Mouse (Mus musculus) G1E (cell line): ENCODE results near the gene Sema5a. TPM values are rescaled to one million over a fixed set of nuclear protein-coding genes. Genes with fewer than 3 reads are reported as not detected.

Experiments
- ATAC-seq: 2 replicates; pipeline ENCODE4 v1.8.0; 2016; ENCODE audit warnings: mild to moderate bottlenecking; ENCODE audit not compliant: insufficient number of reproducible peaks, poor library complexity, low FRiP score, severe bottlenecking; ENCODE audit errors: extremely low read depth
- DNase-seq: peaks from one replicate; pipeline ENCODE4 v3.0.0; 2012; ENCODE audit warnings: low spot score
- H3K27me3 ChIP-seq: 2 replicates; pipeline ENCODE4 v1.6.1; 2012; ENCODE audit warnings: mild to moderate bottlenecking, low read length, inconsistent platforms; ENCODE audit not compliant: insufficient read depth
- H3K36me3 ChIP-seq: replicated peaks from 2 replicates; pipeline ENCODE3; 2012; ENCODE audit warnings: mild to moderate bottlenecking, inconsistent platforms
- H3K4me1 ChIP-seq: 2 replicates; pipeline ENCODE4 v1.6.1; 2012; ENCODE audit warnings: low read depth, low read length, inconsistent platforms, mixed read lengths; ENCODE audit not compliant: insufficient read depth
- H3K4me3 ChIP-seq: 2 replicates; pipeline ENCODE4 v1.5.1; 2012; ENCODE audit warnings: low read depth, mild to moderate bottlenecking, inconsistent platforms, low read length, moderate library complexity, mixed read lengths
- H3K9me3 ChIP-seq: replicated peaks from 2 replicates; pipeline ENCODE4 v1.6.1; 2012; ENCODE audit warnings: inconsistent platforms
- CTCF ChIP-seq: IDR thresholded peaks from 2 replicates; pipeline ENCODE4 v1.5.1; 2012; ENCODE audit warnings: low read depth, low read length, inconsistent platforms, mixed read lengths
- GATA1 ChIP-seq: IDR thresholded peaks from 2 replicates; pipeline ENCODE4 v1.6.1; 2012; ENCODE audit warnings: borderline replicate concordance, low read length, inconsistent platforms, mixed read lengths
- GATA2 ChIP-seq: IDR thresholded peaks from 2 replicates; pipeline ENCODE4 v1.6.1; 2012; ENCODE audit warnings: low read depth, low read length, inconsistent platforms, borderline replicate concordance
- POLR2AphosphoS5 ChIP-seq: IDR thresholded peaks from 2 replicates; pipeline ENCODE4 v1.6.1; 2012; ENCODE audit warnings: low read depth, low read length, inconsistent platforms; ENCODE audit not compliant: insufficient replicate concordance
- TAL1 ChIP-seq: conservative IDR thresholded peaks from 2 replicates; pipeline ENCODE4 v1.6.1; 2012; ENCODE audit warnings: low read depth, low read length, inconsistent platforms, mixed read lengths
- polyA plus RNA-seq: library from polyadenylated mRNA; stranded (reverse); fragments of >175 nt; gene quantifications from 2 replicates; pipeline ENCODE4 v1.2.3, GENCODE M21; 2012
- total RNA-seq, 2 experiments: library from RNA; stranded (forward) in 1 of 2; stranded (reverse) in 1 of 2; fragments of 200-1000 nt in 1 of 2; fragments of >200 nt in 1 of 2; fragmentation: Nextera tagmentation in 1 of 2; gene quantifications; 2 replicates each; pipeline ENCODE4 v1.2.3; 2014 to 2017

Gene Sema5a
- total and polyA plus RNA-seq, 3 experiments, result 0.33 TPM; not detected in 2

DNA sequence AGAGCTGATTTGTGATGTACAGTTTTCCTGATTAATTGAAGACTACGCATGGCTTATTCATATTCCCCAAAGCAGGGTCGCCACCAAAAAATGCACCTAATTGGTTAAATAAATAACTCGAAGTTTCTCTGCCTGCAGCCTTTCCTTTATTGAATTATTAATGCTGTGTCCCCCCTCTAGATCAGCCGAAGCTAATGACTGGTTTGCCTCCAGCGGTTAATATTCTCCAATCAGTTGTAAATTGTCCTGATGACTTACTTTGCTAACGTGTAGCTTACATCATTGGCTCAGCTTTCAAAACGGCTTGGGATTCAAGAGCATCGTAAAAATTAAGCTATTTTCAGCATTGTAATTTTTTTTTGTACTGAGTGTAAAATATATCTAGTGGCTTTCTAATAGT lies 66.7 kb downstream of the Sema5a start:
- Histone ChIP-seq H3K4me1 (no peaks in the 10 kb centered on the region), H3K9me3 (no peaks in the 10 kb centered on the region), H3K4me3 (no peak overlapping the region), H3K27me3 (no peaks in the 10 kb centered on the region), H3K36me3 (no peaks in the 10 kb centered on the region)
- no peak for ATAC-seq
- DNase-seq, result no peak
- TF ChIP-seq GATA2, result no peak
- no peak for TF ChIP-seq CTCF
- TF ChIP-seq POLR2AphosphoS5, result no peak
- no peak for TF ChIP-seq TAL1
- no peak for TF ChIP-seq GATA1

DNA sequence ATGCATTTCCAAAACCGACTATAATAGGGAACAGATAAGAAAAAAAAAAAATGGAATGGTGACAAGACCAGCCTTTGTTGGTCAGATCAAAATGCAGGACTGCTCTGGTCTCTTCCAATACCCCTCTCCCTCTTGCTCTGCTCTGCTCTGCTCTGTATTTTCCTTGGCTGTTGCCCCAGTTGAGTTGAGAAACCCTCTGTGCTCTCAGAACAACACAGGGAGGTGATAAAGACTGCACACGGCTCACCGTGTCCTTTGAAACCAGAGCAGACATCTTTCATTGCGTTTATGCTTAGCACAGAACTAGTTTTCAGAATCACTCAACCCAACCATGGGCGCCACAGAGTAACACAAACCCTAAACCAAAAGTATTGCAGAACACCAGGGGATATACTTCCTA lies 72.5 kb downstream of the Sema5a start:
- H3K9me3 ChIP-seq, result no peaks in the 10 kb centered on the region
- no peaks in the 10 kb centered on the region for H3K36me3 ChIP-seq
- no peaks in the 10 kb centered on the region for H3K4me1 ChIP-seq
- DNase-seq, result no peak
- ATAC-seq, result no peak
- H3K27me3 ChIP-seq, result no peaks in the 10 kb centered on the region
- no peak overlapping the region for H3K4me3 ChIP-seq
- TF ChIP-seq GATA1 (no peak), TAL1 (no peak), GATA2 (no peak), CTCF (no peak), POLR2AphosphoS5 (no peak)

DNA sequence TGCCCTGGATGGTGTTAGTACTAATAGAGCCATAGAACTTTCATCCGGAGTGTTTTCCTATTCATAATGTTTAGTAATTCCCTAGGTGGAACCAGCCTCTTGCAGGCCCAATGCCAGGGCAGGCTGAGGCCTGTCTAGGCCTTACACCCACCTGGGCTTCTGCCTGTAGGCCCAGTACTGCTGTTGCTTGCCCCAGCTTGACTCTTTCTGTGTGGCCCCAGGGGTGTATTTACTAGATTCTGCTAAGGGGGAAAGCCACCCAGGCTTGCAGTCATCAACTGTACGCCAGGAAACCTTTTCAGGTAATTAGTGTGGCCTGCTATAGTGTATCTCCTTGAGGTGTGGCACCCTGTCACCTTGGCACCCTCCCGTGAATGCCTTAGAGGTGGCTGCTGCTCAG lies 76.1 kb downstream of the Sema5a start:
- Histone ChIP-seq H3K36me3 (no peaks in the 10 kb centered on the region), H3K4me1 (no peaks in the 10 kb centered on the region), H3K9me3 (no peaks in the 10 kb centered on the region), H3K27me3 (no peaks in the 10 kb centered on the region), H3K4me3 (no peak overlapping the region)
- ATAC-seq (no peak), DNase-seq (no peak)
- no peak for TF ChIP-seq GATA2
- no peak for TF ChIP-seq TAL1
- no peak for TF ChIP-seq POLR2AphosphoS5
- no peak for TF ChIP-seq CTCF
- TF ChIP-seq GATA1, result no peak

DNA sequence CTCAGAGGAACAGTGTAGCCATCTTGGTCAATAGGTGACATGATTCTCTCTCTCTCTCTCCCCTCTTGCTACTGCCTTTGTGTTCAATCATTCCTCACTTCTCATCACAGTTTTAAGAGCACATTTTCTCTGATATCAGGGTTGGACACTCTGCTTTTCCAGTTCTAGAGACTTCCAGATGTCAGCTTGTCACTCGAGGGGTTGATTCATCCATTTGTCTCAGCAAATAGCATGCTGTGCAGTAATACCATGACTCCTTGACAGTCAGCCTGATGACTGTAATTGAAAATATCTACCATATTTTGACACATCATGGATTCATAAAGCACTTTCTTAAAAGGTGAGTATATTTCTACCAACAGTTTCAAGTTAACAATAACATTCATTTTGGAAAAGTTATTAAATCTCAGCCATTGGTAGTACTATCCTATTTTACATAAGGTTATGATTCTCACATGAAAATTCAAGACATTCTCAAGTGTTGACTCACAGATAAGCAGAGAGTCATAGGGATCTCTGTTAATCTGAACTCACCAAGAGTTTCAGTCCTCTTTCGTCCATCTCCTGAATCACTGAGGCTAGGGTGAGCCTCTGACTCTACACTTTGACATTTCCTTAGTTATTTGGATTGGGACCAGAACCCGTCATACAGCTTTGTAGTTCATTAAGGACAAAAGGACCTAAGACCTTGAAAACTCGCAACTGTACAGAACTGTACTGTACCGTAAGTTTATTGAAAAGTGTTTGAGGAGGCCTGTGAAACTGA lies 78.0 kb downstream of the Sema5a start:
- Histone ChIP-seq H3K9me3 (no peaks in the 10 kb centered on the region), H3K36me3 (no peaks in the 10 kb centered on the region), H3K4me1 (no peaks in the 10 kb centered on the region), H3K27me3 (no peaks in the 10 kb centered on the region), H3K4me3 (no peak overlapping the region)
- TF ChIP-seq GATA1, result no peak
- no peak for TF ChIP-seq POLR2AphosphoS5
- TF ChIP-seq CTCF, result no peak
- no peak for TF ChIP-seq TAL1
- TF ChIP-seq GATA2, result no peak
- ATAC-seq (no peak), DNase-seq (no peak)

DNA sequence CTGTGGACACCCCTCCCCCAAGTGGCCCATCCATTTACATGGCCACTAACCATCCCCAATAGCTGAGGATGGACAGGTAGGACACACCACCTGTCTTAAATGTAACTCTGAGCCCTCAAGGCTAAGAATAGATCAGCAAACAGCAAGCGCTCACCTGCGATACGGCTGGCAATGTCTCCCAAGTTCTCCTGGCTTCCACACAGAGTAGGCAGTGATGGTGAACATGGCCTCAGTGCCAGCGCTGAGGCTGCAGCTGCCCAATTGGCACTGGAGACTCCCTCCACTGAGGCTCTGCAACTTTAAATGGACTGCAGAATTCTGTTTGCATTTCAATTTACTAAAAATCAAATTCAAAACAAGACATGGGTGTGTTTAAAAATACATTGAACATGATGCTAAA lies 78.6 kb downstream of the Sema5a start:
- ATAC-seq, result no peak
- Histone ChIP-seq H3K27me3 (no peaks in the 10 kb centered on the region), H3K9me3 (no peaks in the 10 kb centered on the region), H3K4me1 (no peaks in the 10 kb centered on the region), H3K36me3 (no peaks in the 10 kb centered on the region), H3K4me3 (no peak overlapping the region)
- TF ChIP-seq TAL1 (no peak), GATA2 (no peak), POLR2AphosphoS5 (no peak), CTCF (no peak), GATA1 (no peak)
- DNase-seq, result no peak

DNA sequence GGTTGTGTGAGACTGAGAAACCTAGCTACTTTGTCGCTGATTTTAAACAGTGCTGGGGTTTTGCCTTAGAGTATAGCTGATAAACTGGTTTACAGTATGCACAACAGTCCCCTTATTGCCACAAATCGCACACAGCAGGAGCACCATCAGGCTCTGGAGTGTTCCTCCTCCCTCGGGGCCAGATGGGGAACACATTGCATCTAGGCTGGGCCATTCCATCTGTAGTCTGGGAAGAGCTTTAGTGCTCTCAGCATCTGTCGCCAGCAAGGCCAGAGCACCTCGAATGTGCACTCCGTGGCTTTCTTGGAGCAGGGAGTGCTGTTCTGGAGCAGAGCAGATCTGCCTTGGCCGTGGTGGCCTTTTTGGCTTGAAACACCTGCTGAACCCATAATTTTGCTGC lies 79.5 kb downstream of the Sema5a start:
- Histone ChIP-seq H3K4me1 (no peaks in the 10 kb centered on the region), H3K4me3 (no peak overlapping the region), H3K36me3 (no peaks in the 10 kb centered on the region), H3K27me3 (no peaks in the 10 kb centered on the region), H3K9me3 (no peaks in the 10 kb centered on the region)
- TF ChIP-seq GATA2 (no peak), CTCF (no peak), GATA1 (no peak), POLR2AphosphoS5 (no peak), TAL1 (no peak)
- ATAC-seq (no peak), DNase-seq (no peak)
